Mouse (Mus musculus): ENCODE data around the gene Mpv17. TPM values are rescaled to one million over a fixed set of nuclear protein-coding genes. Genes with fewer than 3 reads are reported as not detected.

The Mpv17 gene
- total RNA-seq, 2 experiments from 2014 or later, result 19.6 to 32.9 TPM

GRCm38 (mm10) chr5:31188223-31188840 is 34.3 kb upstream of the Mpv17 start:
- no peak for ATAC-seq (replicated peaks; ENCODE audit: poor library complexity, severe bottlenecking)

GRCm38 (mm10) chr5:31183678-31184077 is 29.6 kb upstream of the Mpv17 start:
- ATAC-seq (replicated peaks; ENCODE audit: poor library complexity, severe bottlenecking), result no peak

GRCm38 (mm10) chr5:31181183-31181770 is 27.2 kb upstream of the Mpv17 start:
- ATAC-seq (replicated peaks; ENCODE audit: poor library complexity, severe bottlenecking), result no peak

GRCm38 (mm10) chr5:31179766-31180630 is 25.9 kb upstream of the Mpv17 start, which contains the start of the genes Gm29609 and Gtf3c2:
TSS of gene Gm29609 (minus strand) at chr5:31179911.
TSS of gene Gtf3c2 (minus strand) at chr5:31180144.
- peak; percentile 86 for ATAC-seq (replicated peaks; ENCODE audit: poor library complexity, severe bottlenecking)

GRCm38 (mm10) chr5:31179301-31179765 is 25.3 kb upstream of the Mpv17 start:
- ATAC-seq (replicated peaks; ENCODE audit: poor library complexity, severe bottlenecking), result peak; percentile 69

- ATAC-seq (replicated peaks; ENCODE audit: poor library complexity, severe bottlenecking), result no peak
These were observed 14.6 kb upstream of the Mpv17 start for GRCm38 (mm10) chr5:31168630-31169029.

- no peak for ATAC-seq (replicated peaks; ENCODE audit: poor library complexity, severe bottlenecking)
These were observed 10.8 kb upstream of the Mpv17 start for GRCm38 (mm10) chr5:31164878-31165277.

- ATAC-seq (replicated peaks; ENCODE audit: poor library complexity, severe bottlenecking), result no peak
These were observed 8.4 kb upstream of the Mpv17 start for GRCm38 (mm10) chr5:31162462-31162861.

- ATAC-seq (replicated peaks; ENCODE audit: poor library complexity, severe bottlenecking), result peak; percentile 10
These were observed 417 bp downstream of the Mpv17 start for GRCm38 (mm10) chr5:31153516-31154151.

- ATAC-seq (replicated peaks; ENCODE audit: poor library complexity, severe bottlenecking), result no peak
These were observed 2.3 kb downstream of the Mpv17 start for GRCm38 (mm10) chr5:31151746-31152145.

GRCm38 (mm10) chr5:31149781-31150180 is 4.3 kb downstream of the Mpv17 start:
- ATAC-seq (replicated peaks; ENCODE audit: poor library complexity, severe bottlenecking), result no peak

- ATAC-seq (replicated peaks; ENCODE audit: poor library complexity, severe bottlenecking), result 0 out of 2 replicates have a peak, but pooled peaks have one; percentile 20
These were observed 15.1 kb downstream of the Mpv17 start for GRCm38 (mm10) chr5:31138968-31139425.

- ATAC-seq (replicated peaks; ENCODE audit: poor library complexity, severe bottlenecking), result peak; percentile 25
These were observed 15.6 kb downstream of the Mpv17 start, which contains the start of gene Ucn for GRCm38 (mm10) chr5:31138241-31138967. TSS of gene Ucn (minus strand) at chr5:31138829.

GRCm38 (mm10) chr5:31137658-31138057 is 16.4 kb downstream of the Mpv17 start:
- ATAC-seq (replicated peaks; ENCODE audit: poor library complexity, severe bottlenecking), result no peak

- no peak for ATAC-seq (replicated peaks; ENCODE audit: poor library complexity, severe bottlenecking)
These were observed 17.2 kb downstream of the Mpv17 start for GRCm38 (mm10) chr5:31136730-31137424.

- no peak for ATAC-seq (replicated peaks; ENCODE audit: poor library complexity, severe bottlenecking)
These were observed 28.0 kb downstream of the Mpv17 start for GRCm38 (mm10) chr5:31126050-31126449.

GRCm38 (mm10) chr5:31123481-31123880 is 30.6 kb downstream of the Mpv17 start:
- ATAC-seq (replicated peaks; ENCODE audit: poor library complexity, severe bottlenecking), result no peak

- no peak for ATAC-seq (replicated peaks; ENCODE audit: poor library complexity, severe bottlenecking)
These were observed 32.9 kb downstream of the Mpv17 start for GRCm38 (mm10) chr5:31121111-31121510.

GRCm38 (mm10) chr5:31116912-31117311 is 37.1 kb downstream of the Mpv17 start:
- ATAC-seq (replicated peaks; ENCODE audit: poor library complexity, severe bottlenecking), result no peak

Measured in granulocyte monocyte progenitor cell, adult 5-6 weeks (primary cell).